Mouse (Mus musculus): ENCODE results near the gene Pdzd2. TPM values are rescaled to one million over a fixed set of nuclear protein-coding genes. Genes with fewer than 3 reads are reported as not detected.

Gene Pdzd2
- polyA plus RNA-seq, 1 experiment = 2.4 TPM

- no peaks in the 10 kb centered on the region for H3K27me3 ChIP-seq (ENCODE audit: control insufficient read depth, insufficient read depth, low read length)
- 74% methylated on average over 3 of the region's 3 CpGs for WGBS
These were observed 402.0 kb downstream of the Pdzd2 start for GRCm38 (mm10) chr15:12337779-12338137.

GRCm38 (mm10) chr15:12337030-12337778 is 402.5 kb downstream of the Pdzd2 start:
- Histone ChIP-seq H3K36me3 (ENCODE audit: control insufficient read depth, insufficient read depth, low read length) (peaks cover 3% of the 10 kb centered on the region; the same call in 1 of the 2 replicates), H3K27me3 (ENCODE audit: control insufficient read depth, insufficient read depth, low read length) (no peaks in the 10 kb centered on the region), H3K27ac (ENCODE audit: insufficient read depth, low read depth, low read length) (no peak overlapping the region), H3K4me3 (ENCODE audit: low read depth, low read length) (no peak overlapping the region), H3K4me1 (ENCODE audit: control insufficient read depth, insufficient read depth, insufficient read length, low read length) (peaks cover 4% of the 10 kb centered on the region; the same call in 1 of the 2 replicates)
- 71% methylated on average over 4 of the region's 4 CpGs for WGBS
- no peak for TF ChIP-seq POLR2A (IDR thresholded peaks at IDR 0.05; ENCODE audit: low read depth, low read length)

More at GRCm38 (mm10) chr15:12337779-12338137, 402.0 kb downstream of the Pdzd2 start:
- no peak for TF ChIP-seq CTCF (IDR thresholded peaks at IDR 0.05; ENCODE audit: extremely low read depth, insufficient read length, insufficient replicate concordance, low read depth, low read length)
- no peak for TF ChIP-seq POLR2A (IDR thresholded peaks at IDR 0.05; ENCODE audit: low read depth, low read length)
- Histone ChIP-seq H3K27ac (ENCODE audit: insufficient read depth, low read depth, low read length) (no peak overlapping the region), H3K4me1 (ENCODE audit: control insufficient read depth, insufficient read depth, insufficient read length, low read length) (peaks cover 4% of the 10 kb centered on the region; the same call in 1 of the 2 replicates), H3K36me3 (ENCODE audit: control insufficient read depth, insufficient read depth, low read length) (peaks cover 3% of the 10 kb centered on the region), H3K4me3 (ENCODE audit: low read depth, low read length) (no peak overlapping the region)

- Histone ChIP-seq H3K4me1 (ENCODE audit: control insufficient read depth, insufficient read depth, insufficient read length, low read length) (peaks cover 11% of the 10 kb centered on the region), H3K27me3 (ENCODE audit: control insufficient read depth, insufficient read depth, low read length) (no peaks in the 10 kb centered on the region), H3K4me3 (ENCODE audit: low read depth, low read length) (no peak overlapping the region), H3K27ac (ENCODE audit: insufficient read depth, low read depth, low read length) (no peak overlapping the region), H3K36me3 (ENCODE audit: control insufficient read depth, insufficient read depth, low read length) (peaks cover 1% of the 10 kb centered on the region; the same call in 1 of the 2 replicates)
- TF ChIP-seq CTCF (IDR thresholded peaks at IDR 0.05; ENCODE audit: extremely low read depth, insufficient read length, insufficient replicate concordance, low read depth, low read length) (no peak), POLR2A (IDR thresholded peaks at IDR 0.05; ENCODE audit: low read depth, low read length) (no peak)
- 81% methylated on average over 4 of the region's 4 CpGs for WGBS
These were observed 405.3 kb downstream of the Pdzd2 start for GRCm38 (mm10) chr15:12334381-12334780.

DNA sequence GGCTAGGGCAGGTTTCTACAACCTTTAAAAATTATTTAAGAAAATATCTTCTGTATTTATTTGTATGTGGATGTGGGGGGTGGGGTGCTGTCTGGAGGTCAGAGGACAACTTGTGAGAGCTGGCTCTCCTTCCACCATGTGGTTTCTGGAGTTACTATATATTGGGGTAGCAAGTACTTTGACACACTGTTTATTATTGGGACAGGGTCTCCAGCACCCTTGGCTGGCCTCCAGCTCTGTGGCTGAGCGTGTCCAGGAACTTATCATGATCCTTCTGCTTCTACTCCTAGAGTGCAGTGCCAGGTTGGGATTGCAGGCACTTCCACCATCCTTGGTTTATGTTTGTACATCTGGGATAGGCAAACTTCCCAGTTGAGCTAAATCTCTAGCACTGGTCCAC is 408.4 kb downstream of the Pdzd2 start:
- WGBS = 45% methylated on average over 1 of the region's 1 CpGs
- no peak overlapping the region for H3K4me3 ChIP-seq (ENCODE audit: low read depth, low read length)
- H3K27me3 ChIP-seq (ENCODE audit: control insufficient read depth, insufficient read depth, low read length) = no peaks in the 10 kb centered on the region
- peaks cover 11% of the 10 kb centered on the region for H3K4me1 ChIP-seq (ENCODE audit: control insufficient read depth, insufficient read depth, insufficient read length, low read length)
- H3K27ac ChIP-seq (ENCODE audit: insufficient read depth, low read depth, low read length) = no peak overlapping the region
- H3K36me3 ChIP-seq (ENCODE audit: control insufficient read depth, insufficient read depth, low read length) = peaks cover 1% of the 10 kb centered on the region
- no peak for TF ChIP-seq POLR2A (IDR thresholded peaks at IDR 0.05; ENCODE audit: low read depth, low read length)
- TF ChIP-seq CTCF (IDR thresholded peaks at IDR 0.05; ENCODE audit: extremely low read depth, insufficient read length, insufficient replicate concordance, low read depth, low read length) = no peak

- H3K27me3 ChIP-seq (ENCODE audit: control insufficient read depth, insufficient read depth, low read length) = no peaks in the 10 kb centered on the region
- peak overlapping the region; percentile 62; the same call in 1 of the 2 replicates for H3K27ac ChIP-seq (ENCODE audit: insufficient read depth, low read depth, low read length)
- H3K36me3 ChIP-seq (ENCODE audit: control insufficient read depth, insufficient read depth, low read length) = peaks cover 1% of the 10 kb centered on the region
- TF ChIP-seq CTCF (IDR thresholded peaks at IDR 0.05; ENCODE audit: extremely low read depth, insufficient read length, insufficient replicate concordance, low read depth, low read length) (no peak), POLR2A (IDR thresholded peaks at IDR 0.05; ENCODE audit: low read depth, low read length) (no peak)
- H3K4me1 ChIP-seq (ENCODE audit: control insufficient read depth, insufficient read depth, insufficient read length, low read length) = peaks cover 12% of the 10 kb centered on the region
- no peak overlapping the region for H3K4me3 ChIP-seq (ENCODE audit: low read depth, low read length)
These were observed 408.8 kb downstream of the Pdzd2 start for GRCm38 (mm10) chr15:12330892-12331291.

- no peak for TF ChIP-seq CTCF (IDR thresholded peaks at IDR 0.05; ENCODE audit: extremely low read depth, insufficient read length, insufficient replicate concordance, low read depth, low read length)
- TF ChIP-seq POLR2A (IDR thresholded peaks at IDR 0.05; ENCODE audit: low read depth, low read length) = no peak
- Histone ChIP-seq H3K4me3 (ENCODE audit: low read depth, low read length) (no peak overlapping the region), H3K36me3 (ENCODE audit: control insufficient read depth, insufficient read depth, low read length) (peaks cover 5% of the 10 kb centered on the region), H3K4me1 (ENCODE audit: control insufficient read depth, insufficient read depth, insufficient read length, low read length) (peaks cover 15% of the 10 kb centered on the region), H3K27ac (ENCODE audit: insufficient read depth, low read depth, low read length) (peak overlapping the region; percentile 62; the same call in 1 of the 2 replicates), H3K27me3 (ENCODE audit: control insufficient read depth, insufficient read depth, low read length) (no peaks in the 10 kb centered on the region)
- WGBS = 59% methylated on average over 3 of the region's 3 CpGs
These were observed 409.3 kb downstream of the Pdzd2 start for GRCm38 (mm10) chr15:12330389-12330788.

GRCm38 (mm10) chr15:12324326-12324725 is 415.4 kb downstream of the Pdzd2 start:
- Histone ChIP-seq H3K4me1 (ENCODE audit: control insufficient read depth, insufficient read depth, insufficient read length, low read length) (peaks cover 10% of the 10 kb centered on the region; the same call in 1 of the 2 replicates), H3K27me3 (ENCODE audit: control insufficient read depth, insufficient read depth, low read length) (no peaks in the 10 kb centered on the region), H3K36me3 (ENCODE audit: control insufficient read depth, insufficient read depth, low read length) (peaks cover 4% of the 10 kb centered on the region), H3K4me3 (ENCODE audit: low read depth, low read length) (no peak overlapping the region), H3K27ac (ENCODE audit: insufficient read depth, low read depth, low read length) (no peak overlapping the region)
- no peak for TF ChIP-seq POLR2A (IDR thresholded peaks at IDR 0.05; ENCODE audit: low read depth, low read length)
- TF ChIP-seq CTCF (IDR thresholded peaks at IDR 0.05; ENCODE audit: extremely low read depth, insufficient read length, insufficient replicate concordance, low read depth, low read length) = no peak
- 83% methylated on average over 1 of the region's 1 CpGs for WGBS
